Mouse (Mus musculus) cerebellum, adult (tissue): ENCODE measurements around the gene Zfp771.

Source experiments
- ATAC-seq: cut with Nextera tagmentation; 2 replicates; pipeline ENCODE4 v1.9.2; 2017; ENCODE audit warnings: mild to moderate bottlenecking, moderate library complexity, mixed read lengths; ENCODE audit not compliant: insufficient number of reproducible peaks, low FRiP score, low TSS enrichment

Gene Zfp771

GRCm38 (mm10) chr7:127278311-127278710 is 34.2 kb downstream of the Zfp771 start:
- ATAC-seq: no peak

- no peak for ATAC-seq
Observed at GRCm38 (mm10) chr7:127280092-127280491, 36.0 kb downstream of the Zfp771 start.

- no peak for ATAC-seq
Observed at GRCm38 (mm10) chr7:127281114-127281513, 37.0 kb downstream of the Zfp771 start.

- ATAC-seq: no peak
Observed at GRCm38 (mm10) chr7:127282190-127282589, 38.1 kb downstream of the Zfp771 start.

GRCm38 (mm10) chr7:127285154-127285553 is 41.1 kb downstream of the Zfp771 start:
- ATAC-seq: no peak

GRCm38 (mm10) chr7:127287940-127288339 is 43.9 kb downstream of the Zfp771 start:
- ATAC-seq: no peak

- ATAC-seq: no peak
Observed at GRCm38 (mm10) chr7:127289306-127289705, 45.2 kb downstream of the Zfp771 start.

- ATAC-seq: no peak
Observed at GRCm38 (mm10) chr7:127290142-127290541, 46.1 kb downstream of the Zfp771 start.

- no peak for ATAC-seq
Observed at GRCm38 (mm10) chr7:127296098-127296497, 52.0 kb downstream of the Zfp771 start, which contains the start of gene Itgal. Gene Itgal (plus strand): TSS chr7:127296260.

- no peak for ATAC-seq
Observed at GRCm38 (mm10) chr7:127296786-127297555, 52.9 kb downstream of the Zfp771 start.

GRCm38 (mm10) chr7:127297586-127298193 is 53.6 kb downstream of the Zfp771 start:
- no peak for ATAC-seq
